In genomic region chr11:53521120-53521820, GRCm38 (mm10) we compare ENCODE assay signal across 10 mouse cellular contexts. TPM values are rescaled to one million over a fixed set of nuclear protein-coding genes. Genes with fewer than 3 reads are reported as not detected.
DNase-seq lines count a peak whose midpoint lies in the region; ATAC-seq lines count a peak whose summit lies in the region.
"Had no signal": no experiment of that assay in that cellular context is flagged by ENCODE, and none has a peak within 500 bp of the region (broad histone marks: within the 10 kb centered on the region; RNA-seq: fewer than 3 reads in every experiment).

No protein-coding gene starts in this region.

- no peaks in the 10 kb centered on the region for H3K27me3 ChIP-seq in lung, embryonic 15.5 days

- no peak for DNase-seq in lung, postnatal 4 days
- DNase-seq in cerebellum, postnatal 14 days, result peak; percentile 60 to 68
- DNase-seq in heart, postnatal 10 days, result peak; percentile 50 to 56
- peak; percentile 26 for DNase-seq in lung, postnatal 36 days
- DNase-seq in urinary bladder, postnatal 14 days (ENCODE audit: low spot score), result no peak
- no peak for DNase-seq in adrenal gland, postnatal 14 days
- no peak for DNase-seq in thymus, adult 18-20 months

- H3K4me3 ChIP-seq in lung, embryonic 15.5 days, result peak overlapping the region; percentile 78

- H3K27ac ChIP-seq in lung, embryonic 15.5 days, result no peak overlapping the region

- 41% methylated on average over 16 of the region's 16 CpGs for WGBS in lung, embryonic 15.5 days

- H3K4me1 ChIP-seq in lung, embryonic 15.5 days, result peaks cover 45% of the 10 kb centered on the region

- H3K4me2 ChIP-seq in lung, embryonic 15.5 days, result peak overlapping the region; percentile 87

- H3K36me3 ChIP-seq in lung, embryonic 15.5 days, result no peaks in the 10 kb centered on the region

- no peak overlapping the region for H3K9ac ChIP-seq in lung, embryonic 15.5 days

- intact Hi-C loops in heart, postnatal 10 days (cut with DNase I), result no loop called here

- H3K9me3 ChIP-seq in lung, embryonic 15.5 days, result no peaks in the 10 kb centered on the region

- no peak for ATAC-seq in lung, embryonic 15.5 days (ENCODE audit: borderline replicate concordance, extremely low read depth, low FRiP score, low TSS enrichment)

RNA-seq across cellular contexts. Expression of gene Sept8, which starts 2.2 kb away (rescaled TPM):
- polyA plus RNA-seq in lung, embryonic 15.5 days (2015; fragmentation: Nextera tagmentation; extraction: Ambion mirVana), result 24.3 and 25.1 TPM in 2 replicates
- total RNA-seq in heart, postnatal 10 days (2021), result 10 to 100 TPM; 62.5 to 62.7 TPM
- 39.0 and 42.2 TPM in 2 replicates for total RNA-seq in adrenal gland, postnatal 14 days (2021)

RNA-seq across cellular contexts. Expression of gene Sowaha, which starts 41.2 kb away (rescaled TPM):
- polyA plus RNA-seq in lung, embryonic 15.5 days (2015; fragmentation: Nextera tagmentation; extraction: Ambion mirVana), result 0.06 and 0.24 TPM in 2 replicates
- total RNA-seq in heart, postnatal 10 days (2021), result under 1 TPM; 0.10 TPM
- total RNA-seq in adrenal gland, postnatal 14 days (2021), result 0.68 and 1.1 TPM in 2 replicates

RNA-seq across cellular contexts. Expression of gene Gm9945, which starts 41.3 kb away (rescaled TPM):
- not detected in 2 replicates for polyA plus RNA-seq in lung, embryonic 15.5 days (2015; fragmentation: Nextera tagmentation; extraction: Ambion mirVana)
- total RNA-seq in heart, postnatal 10 days (2021), result not detected
- not detected in 2 replicates for total RNA-seq in adrenal gland, postnatal 14 days (2021)
- total RNA-seq: common myeloid progenitor, adult 5-6 weeks had no signal
- polyA plus RNA-seq: small intestine, adult 2 months had no signal

RNA-seq across cellular contexts. Expression of gene Kif3a, which starts 45.9 kb away (rescaled TPM):
- 61.6 and 65.7 TPM in 2 replicates for polyA plus RNA-seq in lung, embryonic 15.5 days (2015; fragmentation: Nextera tagmentation; extraction: Ambion mirVana)
- 10 to 100 TPM; 12.3 to 14.4 TPM for total RNA-seq in heart, postnatal 10 days (2021)
- 28.0 and 31.0 TPM in 2 replicates for total RNA-seq in adrenal gland, postnatal 14 days (2021)

RNA-seq across cellular contexts. Expression of gene Gm9837, which starts 51.0 kb away (rescaled TPM):
- polyA plus RNA-seq in lung, embryonic 15.5 days (2015; fragmentation: Nextera tagmentation; extraction: Ambion mirVana), result not detected in 2 replicates
- total RNA-seq in heart, postnatal 10 days (2021), result not detected
- not detected in 2 replicates for total RNA-seq in adrenal gland, postnatal 14 days (2021)
- total RNA-seq: common myeloid progenitor, adult 5-6 weeks had no signal
- polyA plus RNA-seq: small intestine, adult 2 months had no signal

Comparison
In these comparisons a context has a peak if more than half of its experiments do, and no peak if none do; other contexts are left out.
1. DNase-seq: peak in cerebellum, postnatal 14 days (2 of 2), heart, postnatal 10 days (2 of 2) and lung, postnatal 36 days (single experiment); none in lung, postnatal 4 days (0 of 2), urinary bladder, postnatal 14 days (single experiment), adrenal gland, postnatal 14 days (single experiment) and thymus, adult 18-20 months (0 of 2).